Mouse (Mus musculus): Measurements from ENCODE around the gene Echdc2.

DNA sequence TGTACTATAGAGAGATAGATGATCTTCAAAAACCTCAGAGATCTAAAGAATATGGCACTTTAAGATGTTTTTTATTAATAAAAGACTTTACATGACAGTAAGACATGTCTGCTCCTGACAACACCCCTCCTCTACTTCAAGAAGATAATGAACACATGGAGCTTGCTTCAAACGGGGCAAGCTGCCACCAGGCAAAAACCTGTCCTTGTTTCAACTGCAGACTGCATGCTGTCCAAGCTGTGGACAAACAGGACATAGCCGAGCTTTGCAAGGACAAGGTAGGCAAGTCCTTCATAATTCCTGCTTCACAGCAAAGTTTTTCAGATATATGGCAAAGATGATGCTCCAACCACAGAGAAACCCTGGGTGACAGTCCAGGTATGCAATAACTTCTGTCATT, 34.0 kb downstream of the Echdc2 start:
- TF ChIP-seq POLR2A (IDR thresholded peaks at IDR 0.05; ENCODE audit: insufficient read depth, low read depth, low read length) (no peak), CTCF (IDR thresholded peaks at IDR 0.05; ENCODE audit: insufficient read depth, low read depth, low read length) (no peak)
